Mouse (Mus musculus) embryonic fibroblast, embryonic 13.5 days (primary cell): ENCODE results near the gene Xpot.

Experiments used
- CTCF ChIP-seq: IDR thresholded peaks from 2 replicates; pipeline ENCODE4 v1.5.1; 2011; ENCODE audit warnings: mild to moderate bottlenecking, control low read depth, low read length, moderate library complexity, borderline replicate concordance; ENCODE audit not compliant: insufficient read depth
- POLR2A ChIP-seq: IDR thresholded peaks from 2 replicates; pipeline ENCODE4 v1.6.1; 2011; ENCODE audit warnings: low read depth, mild to moderate bottlenecking, control low read depth, low read length, moderate library complexity

DNA sequence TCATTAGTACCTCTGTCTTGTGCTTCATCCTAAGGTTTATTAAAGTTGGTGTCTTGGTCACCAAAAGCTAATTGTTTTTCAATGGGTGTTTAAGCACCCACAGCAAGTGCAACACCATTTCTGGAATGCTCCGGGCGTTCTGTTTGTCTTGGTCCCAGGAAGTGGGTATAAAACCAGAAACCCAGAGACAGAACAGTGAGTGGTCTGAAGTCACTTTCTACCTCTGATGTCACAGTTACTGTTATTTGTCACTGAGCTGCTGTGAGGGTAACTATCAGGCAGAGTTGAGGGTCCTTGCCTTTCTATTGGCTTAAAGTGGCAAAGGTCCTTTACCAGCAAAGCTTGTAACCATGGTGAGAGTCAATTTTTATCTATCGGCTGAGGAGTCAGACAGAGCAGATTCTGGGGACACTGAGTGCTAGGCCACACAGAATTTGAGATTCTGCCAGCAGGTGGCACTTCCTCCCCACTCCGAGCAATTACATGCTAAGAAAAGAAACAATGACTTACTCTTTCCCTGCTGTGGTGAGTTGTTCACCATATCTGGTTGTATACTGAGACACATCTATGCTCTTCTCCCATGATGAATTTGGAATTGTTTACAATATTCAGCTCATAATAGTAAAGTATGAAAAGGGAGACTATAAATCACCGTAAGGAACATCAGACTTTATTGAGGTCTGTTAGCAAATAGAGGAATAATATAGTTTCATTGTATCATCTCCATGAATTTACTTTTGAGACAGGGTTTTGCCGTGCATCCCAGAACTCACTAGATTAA lies 14.2 kb upstream of the Xpot start:
- TF ChIP-seq CTCF, result no peak
- TF ChIP-seq POLR2A, result no peak
